Mouse (Mus musculus) B cell, adult 2 months (primary cell): Measurements from ENCODE around the gene Epha8.

Experiments used
- DNase-seq, 2 experiments: peaks; one replicate each; pipeline ENCODE4 v3.0.0; 2022

Gene Epha8

GRCm38 (mm10) chr4:136956751-136957446 is at the start of gene Epha8:
TSS of gene Epha8 (minus strand) at chr4:136956816.
- no peak for DNase-seq

- no peak for DNase-seq
These were observed 45.2 kb upstream of the Epha8 start for GRCm38 (mm10) chr4:137001825-137002224.

GRCm38 (mm10) chr4:137001020-137001419 is 44.4 kb upstream of the Epha8 start:
- no peak for DNase-seq

GRCm38 (mm10) chr4:136998371-136998770 is 41.8 kb upstream of the Epha8 start:
- no peak for DNase-seq

GRCm38 (mm10) chr4:136997723-136998345 is 41.2 kb upstream of the Epha8 start:
- DNase-seq = no peak

- no peak for DNase-seq
These were observed 40.3 kb upstream of the Epha8 start for GRCm38 (mm10) chr4:136996933-136997332.

GRCm38 (mm10) chr4:136995361-136995760 is 38.7 kb upstream of the Epha8 start:
- DNase-seq = no peak

GRCm38 (mm10) chr4:136981993-136982695 is 25.5 kb upstream of the Epha8 start:
- no peak for DNase-seq

GRCm38 (mm10) chr4:136981347-136981746 is 24.7 kb upstream of the Epha8 start:
- no peak for DNase-seq

GRCm38 (mm10) chr4:136980921-136981320 is 24.3 kb upstream of the Epha8 start:
- no peak for DNase-seq

- DNase-seq = no peak
These were observed 20.6 kb upstream of the Epha8 start for GRCm38 (mm10) chr4:136977244-136977643.

- peak; percentile 24 to 29 for DNase-seq
These were observed 14.3 kb upstream of the Epha8 start for GRCm38 (mm10) chr4:136970939-136971338.

GRCm38 (mm10) chr4:136969503-136970276 is 13.1 kb upstream of the Epha8 start:
- DNase-seq = no peak

- no peak for DNase-seq
These were observed 12.5 kb upstream of the Epha8 start for GRCm38 (mm10) chr4:136969096-136969495.

GRCm38 (mm10) chr4:136967511-136967910 is 10.9 kb upstream of the Epha8 start:
- no peak for DNase-seq

- DNase-seq = no peak
These were observed 10.1 kb upstream of the Epha8 start for GRCm38 (mm10) chr4:136966493-136967390.

- no peak for DNase-seq
These were observed 8.4 kb upstream of the Epha8 start for GRCm38 (mm10) chr4:136964990-136965421.

GRCm38 (mm10) chr4:136962447-136962846 is 5.8 kb upstream of the Epha8 start:
- no peak for DNase-seq

GRCm38 (mm10) chr4:136961642-136962285 is 5.1 kb upstream of the Epha8 start:
- no peak for DNase-seq

- no peak for DNase-seq
These were observed 4.0 kb upstream of the Epha8 start for GRCm38 (mm10) chr4:136960581-136960980.

GRCm38 (mm10) chr4:136960068-136960467 is 3.5 kb upstream of the Epha8 start:
- no peak for DNase-seq

- no peak for DNase-seq
These were observed 2.1 kb downstream of the Epha8 start for GRCm38 (mm10) chr4:136954562-136954961.
